11 mouse cellular contexts compared by ENCODE assay signal in the genomic region with DNA sequence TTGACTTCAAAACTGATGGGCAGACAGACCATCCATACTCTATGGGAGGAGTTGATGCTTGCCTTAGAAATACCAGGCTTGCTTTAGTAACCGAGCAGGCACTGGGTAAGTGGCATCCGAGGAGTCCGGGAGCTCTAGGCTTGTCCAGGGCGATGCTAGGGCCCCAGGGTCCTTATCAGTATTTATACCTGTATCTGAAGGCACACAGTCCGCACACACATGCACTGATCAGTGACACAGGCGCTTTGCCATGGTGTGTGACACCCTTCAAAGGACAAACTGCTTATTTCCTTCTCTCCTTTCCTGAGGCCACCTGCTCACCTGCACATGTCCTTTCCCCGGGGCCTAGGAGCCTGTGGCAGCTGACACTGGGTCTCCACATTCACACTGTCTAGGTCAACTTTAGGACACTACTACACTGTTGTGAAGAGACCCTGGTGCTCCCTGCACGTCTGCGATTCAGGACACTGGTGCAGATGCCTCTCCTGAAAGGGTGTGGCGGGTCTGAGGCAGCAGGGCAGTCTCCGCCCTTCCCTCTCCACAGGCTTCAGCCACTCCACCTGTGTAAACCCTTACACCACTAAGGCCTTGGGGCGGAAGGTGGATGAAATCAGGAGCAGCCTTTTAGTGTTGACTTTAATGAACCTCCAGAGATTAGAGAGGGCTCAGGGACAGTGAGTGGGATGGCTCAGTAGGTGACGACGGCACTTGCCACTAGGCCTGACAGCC. TPM values are rescaled to one million over a fixed set of nuclear protein-coding genes. Genes with fewer than 3 reads are reported as not detected.
DNase-seq lines count a peak whose midpoint lies in the region; ATAC-seq and TF ChIP-seq lines count a peak whose summit lies in the region.
"Had no signal": no experiment of that assay in that cellular context is flagged by ENCODE, and none has a peak within 500 bp of the region (broad histone marks: within the 10 kb centered on the region; RNA-seq: fewer than 3 reads in every experiment).

No protein-coding gene starts in this region.

- DNase-seq in embryonic facial prominence, embryonic 11.5 days (ENCODE audit: low spot score): no peak
- DNase-seq in embryonic facial prominence, embryonic 10.5 days (ENCODE audit: low spot score): no peak
- peak; percentile 81 for DNase-seq in midbrain, embryonic 11.5 days (ENCODE audit: low spot score, missing footprints)
- DNase-seq in midbrain, embryonic 14.5 days: no peak
- DNase-seq in thymus, adult 2 months: no peak
- DNase-seq in c-Kit-positive CD71-positive TER-119-positive erythroid progenitor cells, embryonic 14.5 days (ENCODE audit: low spot score): no peak
- DNase-seq: kidney, adult 18-20 months; thymus, postnatal 4 days had no signal

- TF ChIP-seq CTCF in thymus, adult 2 months (IDR thresholded peaks at IDR 0.05; ENCODE audit: borderline replicate concordance, control insufficient read depth, extremely low read depth, insufficient read depth, low read length, poor library complexity): no peak

- H3K36me3 ChIP-seq in embryonic facial prominence, embryonic 11.5 days (replicated peaks; ENCODE audit: control insufficient read depth, insufficient read depth, low read depth, low read length): no peaks in the 10 kb centered on the region
- H3K36me3 ChIP-seq in embryonic facial prominence, embryonic 10.5 days (replicated peaks): peaks cover 18% of the 10 kb centered on the region
- no peaks in the 10 kb centered on the region for H3K36me3 ChIP-seq in midbrain, embryonic 11.5 days (ENCODE audit: control insufficient read depth, insufficient read depth, low read length)
- H3K36me3 ChIP-seq in midbrain, embryonic 14.5 days (ENCODE audit: control insufficient read depth, insufficient read depth, low read length): peaks cover 3% of the 10 kb centered on the region; the same call in 1 of the 2 replicates
- H3K36me3 ChIP-seq in liver, embryonic 12.5 days: peaks cover 49% of the 10 kb centered on the region
- H3K36me3 ChIP-seq in stomach, embryonic 14.5 days (ENCODE audit: control insufficient read depth, insufficient read depth, low read length): peaks cover 2% of the 10 kb centered on the region; the same call in 1 of the 2 replicates
- H3K36me3 ChIP-seq in thymus, adult 2 months (ENCODE audit: control insufficient read depth, insufficient read depth, low read length): peaks cover 34% of the 10 kb centered on the region

- no peaks in the 10 kb centered on the region for H3K27me3 ChIP-seq in embryonic facial prominence, embryonic 11.5 days (ENCODE audit: control insufficient read depth, insufficient read depth, low read length)
- no peaks in the 10 kb centered on the region for H3K27me3 ChIP-seq in embryonic facial prominence, embryonic 10.5 days (replicated peaks; ENCODE audit: low read depth, poor library complexity, severe bottlenecking)
- H3K27me3 ChIP-seq in midbrain, embryonic 11.5 days (ENCODE audit: control insufficient read depth, insufficient read depth, low read length): no peaks in the 10 kb centered on the region
- H3K27me3 ChIP-seq in midbrain, embryonic 14.5 days (ENCODE audit: control insufficient read depth, insufficient read depth, low read length): no peaks in the 10 kb centered on the region
- H3K27me3 ChIP-seq in liver, embryonic 12.5 days (replicated peaks): no peaks in the 10 kb centered on the region
- no peaks in the 10 kb centered on the region for H3K27me3 ChIP-seq in stomach, embryonic 14.5 days (ENCODE audit: control insufficient read depth, insufficient read depth, low read length)
- H3K27me3 ChIP-seq in thymus, adult 2 months (ENCODE audit: control insufficient read depth, insufficient read depth, low read length): no peaks in the 10 kb centered on the region

- no peak overlapping the region for H3K9ac ChIP-seq in embryonic facial prominence, embryonic 11.5 days (replicated peaks; ENCODE audit: low read length)
- H3K9ac ChIP-seq in midbrain, embryonic 11.5 days (ENCODE audit: low read length): no peak overlapping the region
- no peak overlapping the region for H3K9ac ChIP-seq in midbrain, embryonic 14.5 days (replicated peaks; ENCODE audit: low read length)
- no peak overlapping the region for H3K9ac ChIP-seq in liver, embryonic 12.5 days
- no peak overlapping the region for H3K9ac ChIP-seq in stomach, embryonic 14.5 days (replicated peaks; ENCODE audit: low read depth, low read length)

- no peak for TF ChIP-seq POLR2A in thymus, adult 2 months (IDR thresholded peaks at IDR 0.05; ENCODE audit: control insufficient read depth, extremely low read depth, insufficient read depth, low read length, poor library complexity)

- no peak overlapping the region for H3K27ac ChIP-seq in embryonic facial prominence, embryonic 11.5 days (replicated peaks; ENCODE audit: low read depth, low read length)
- H3K27ac ChIP-seq in embryonic facial prominence, embryonic 10.5 days (replicated peaks): no peak overlapping the region
- no peak overlapping the region for H3K27ac ChIP-seq in midbrain, embryonic 11.5 days (ENCODE audit: low read depth, low read length)
- H3K27ac ChIP-seq in midbrain, embryonic 14.5 days (replicated peaks; ENCODE audit: low read depth, low read length): no peak overlapping the region
- peak overlapping the region; percentile 11; the same call in 1 of the 2 replicates for H3K27ac ChIP-seq in liver, embryonic 12.5 days
- no peak overlapping the region for H3K27ac ChIP-seq in stomach, embryonic 14.5 days (ENCODE audit: low read length)
- no peak overlapping the region for H3K27ac ChIP-seq in thymus, adult 2 months (ENCODE audit: control insufficient read depth, insufficient read depth, low read length)
- H3K27ac ChIP-seq: macrophage had no signal

- peak; percentile 35 for ATAC-seq in embryonic facial prominence, embryonic 11.5 days (replicated peaks; ENCODE audit: insufficient number of reproducible peaks, low FRiP score, low TSS enrichment, low read depth)
- peak; percentile 44; the same call in 1 of the 2 replicates for ATAC-seq in midbrain, embryonic 11.5 days (ENCODE audit: low FRiP score)
- ATAC-seq in midbrain, embryonic 14.5 days (ENCODE audit: low FRiP score, low TSS enrichment): no peak
- ATAC-seq in liver, embryonic 12.5 days: peak; percentile 78
- ATAC-seq in stomach, embryonic 14.5 days (ENCODE audit: insufficient number of reproducible peaks, insufficient read depth, low FRiP score, low read depth): peak; percentile 62

- 80% methylated on average over 14 of the region's 14 CpGs for WGBS in embryonic facial prominence, embryonic 11.5 days
- WGBS in embryonic facial prominence, embryonic 10.5 days: 81% methylated on average over 14 of the region's 14 CpGs
- WGBS in midbrain, embryonic 11.5 days: 86% methylated on average over 14 of the region's 14 CpGs
- 86% methylated on average over 14 of the region's 14 CpGs for WGBS in midbrain, embryonic 14.5 days
- WGBS in liver, embryonic 12.5 days (ENCODE audit: insufficient replicate concordance): 63% methylated on average over 14 of the region's 14 CpGs
- WGBS in stomach, embryonic 14.5 days: 71% methylated on average over 14 of the region's 14 CpGs
- WGBS in thymus, adult 2 months: 94% methylated on average over 14 of the region's 14 CpGs

- H3K9me3 ChIP-seq in embryonic facial prominence, embryonic 11.5 days (replicated peaks; ENCODE audit: control insufficient read depth, low read length): no peaks in the 10 kb centered on the region
- no peaks in the 10 kb centered on the region for H3K9me3 ChIP-seq in embryonic facial prominence, embryonic 10.5 days
- H3K9me3 ChIP-seq in midbrain, embryonic 11.5 days (ENCODE audit: control insufficient read depth, low read length): no peaks in the 10 kb centered on the region
- H3K9me3 ChIP-seq in midbrain, embryonic 14.5 days (ENCODE audit: control insufficient read depth, low read length): no peaks in the 10 kb centered on the region
- no peaks in the 10 kb centered on the region for H3K9me3 ChIP-seq in liver, embryonic 12.5 days (replicated peaks)
- no peaks in the 10 kb centered on the region for H3K9me3 ChIP-seq in stomach, embryonic 14.5 days (ENCODE audit: control insufficient read depth, low read depth, low read length)

- no peak overlapping the region for H3K4me2 ChIP-seq in embryonic facial prominence, embryonic 11.5 days (ENCODE audit: low read depth, low read length)
- no peak overlapping the region for H3K4me2 ChIP-seq in midbrain, embryonic 11.5 days
- H3K4me2 ChIP-seq in midbrain, embryonic 14.5 days (ENCODE audit: low read length): no peak overlapping the region
- no peak overlapping the region for H3K4me2 ChIP-seq in liver, embryonic 12.5 days
- no peak overlapping the region for H3K4me2 ChIP-seq in stomach, embryonic 14.5 days (replicated peaks; ENCODE audit: low read depth, low read length)

- H3K4me1 ChIP-seq in embryonic facial prominence, embryonic 11.5 days (ENCODE audit: control insufficient read depth, insufficient read depth, low read length): no peaks in the 10 kb centered on the region
- peaks cover 11% of the 10 kb centered on the region for H3K4me1 ChIP-seq in embryonic facial prominence, embryonic 10.5 days
- H3K4me1 ChIP-seq in midbrain, embryonic 11.5 days (ENCODE audit: control insufficient read depth, insufficient read depth, low read length): no peaks in the 10 kb centered on the region
- H3K4me1 ChIP-seq in midbrain, embryonic 14.5 days (ENCODE audit: control insufficient read depth, insufficient read depth, low read length): no peaks in the 10 kb centered on the region
- peaks cover 24% of the 10 kb centered on the region for H3K4me1 ChIP-seq in liver, embryonic 12.5 days
- no peaks in the 10 kb centered on the region for H3K4me1 ChIP-seq in stomach, embryonic 14.5 days (ENCODE audit: control insufficient read depth, insufficient read depth, low read length)
- H3K4me1 ChIP-seq in thymus, adult 2 months (replicated peaks; ENCODE audit: control insufficient read depth, insufficient read depth, low read length): no peaks in the 10 kb centered on the region; the same call in 1 of the 2 replicates

- no peak overlapping the region for H3K4me3 ChIP-seq in embryonic facial prominence, embryonic 11.5 days (ENCODE audit: low read depth, low read length)
- no peak overlapping the region for H3K4me3 ChIP-seq in embryonic facial prominence, embryonic 10.5 days
- H3K4me3 ChIP-seq in midbrain, embryonic 11.5 days (ENCODE audit: low read depth, low read length): no peak overlapping the region
- H3K4me3 ChIP-seq in midbrain, embryonic 14.5 days (replicated peaks; ENCODE audit: low read depth, low read length): no peak overlapping the region
- no peak overlapping the region for H3K4me3 ChIP-seq in liver, embryonic 12.5 days
- no peak overlapping the region for H3K4me3 ChIP-seq in stomach, embryonic 14.5 days (ENCODE audit: low read depth, low read length)
- H3K4me3 ChIP-seq in thymus, adult 2 months (ENCODE audit: control insufficient read depth, insufficient read depth, low read length): no peak overlapping the region

RNA-seq across cellular contexts. Expression of a gene that starts 55.4 kb away (rescaled TPM):
- polyA plus RNA-seq in embryonic facial prominence, embryonic 11.5 days (2014; fragmentation: Nextera tagmentation; extraction: Ambion mirVana): 13.4 and 14.4 TPM in 2 replicates
- 11.9 and 12.1 TPM in 2 replicates for polyA plus RNA-seq in embryonic facial prominence, embryonic 10.5 days (2016; fragmentation: Nextera tagmentation; extraction: Ambion mirVana)
- polyA plus RNA-seq in midbrain, embryonic 11.5 days (2014; fragmentation: Nextera tagmentation; extraction: Ambion mirVana): 16.5 and 16.9 TPM in 2 replicates
- 35.3 and 47.3 TPM in 2 replicates for polyA plus RNA-seq in midbrain, embryonic 14.5 days (2014; fragmentation: Nextera tagmentation; extraction: Ambion mirVana)
- polyA plus RNA-seq in liver, embryonic 12.5 days (2016; fragmentation: Nextera tagmentation; extraction: Ambion mirVana): 2.1 and 2.4 TPM in 2 replicates
- 15.0 and 15.8 TPM in 2 replicates for polyA plus RNA-seq in stomach, embryonic 14.5 days (2014; fragmentation: Nextera tagmentation; extraction: Ambion mirVana)
- 7.2 and 9.4 TPM in 2 replicates for polyA plus RNA-seq in thymus, adult 2 months (2012; rRNA removed)
